Mouse (Mus musculus): ENCODE data around the gene Tex28. TPM values are rescaled to one million over a fixed set of nuclear protein-coding genes. Genes with fewer than 3 reads are reported as not detected.
"Not testable (repeated sequence)": the region's sequence is repeated elsewhere in the genome, so short reads cannot be mapped to it uniquely, and the experiment has no call there.

The Tex28 gene
- polyA plus RNA-seq (2012; rRNA removed) = not detected in 2 replicates
- not detected in 2 replicates for polyA plus RNA-seq (2014; fragmentation: Nextera tagmentation; extraction: Ambion mirVana)

- no peaks in the 10 kb centered on the region for H3K4me1 ChIP-seq (ENCODE audit: control insufficient read depth, insufficient read depth, low read length)
- no peak for ATAC-seq (ENCODE audit: low FRiP score, low read depth)
- 83% methylated on average over 1 of the region's 1 CpGs for WGBS
Measured at GRCm38 (mm10) chrX:74167738-74168137, at the start of gene Tex28. Gene Tex28 (minus strand): TSS chrX:74167838.

DNA sequence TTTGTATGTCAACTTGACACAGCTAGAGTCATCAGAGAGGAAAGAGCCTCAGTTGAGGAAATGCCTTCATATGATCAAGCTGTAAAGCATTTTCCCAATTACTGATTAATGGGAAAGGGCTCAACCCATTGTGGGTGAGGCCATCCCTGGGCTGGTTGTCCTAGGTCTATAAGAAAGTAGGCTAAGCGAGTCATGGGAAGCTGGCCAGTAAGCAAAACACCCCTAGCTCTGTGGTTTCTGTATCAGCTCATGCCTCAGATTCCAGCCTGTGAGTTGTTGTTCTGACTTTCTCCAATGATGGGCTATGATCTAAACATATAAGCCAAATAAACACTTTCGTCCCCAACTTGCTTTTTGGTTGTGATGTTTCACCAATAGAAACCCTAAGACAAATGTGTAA is 35.9 kb upstream of the Tex28 start:
- Histone ChIP-seq H3K27ac (replicated peaks; ENCODE audit: low read depth, low read length) (no peak overlapping the region), H3K27me3 (ENCODE audit: control insufficient read depth, insufficient read depth, low read length) (no peaks in the 10 kb centered on the region), H3K9ac (ENCODE audit: low read depth, low read length, severe bottlenecking) (no peak overlapping the region), H3K9me3 (ENCODE audit: control insufficient read depth, low read length) (no peaks in the 10 kb centered on the region), H3K36me3 (ENCODE audit: control insufficient read depth, insufficient read depth, low read length) (no peaks in the 10 kb centered on the region), H3K4me1 (ENCODE audit: control insufficient read depth, insufficient read depth, low read length) (no peaks in the 10 kb centered on the region), H3K4me2 (replicated peaks; ENCODE audit: low read depth, low read length, severe bottlenecking) (no peak overlapping the region), H3K4me3 (replicated peaks; ENCODE audit: low read length) (no peak overlapping the region)
- DNase-seq (ENCODE audit: low spot score) = no peak
- no peak for ATAC-seq (ENCODE audit: low FRiP score, low read depth)
- 89% methylated on average over 2 of the region's 2 CpGs for WGBS
- no peak for TF ChIP-seq POLR2A (IDR thresholded peaks at IDR 0.05; ENCODE audit: borderline replicate concordance, extremely low read depth, insufficient read depth, insufficient read length)

More at GRCm38 (mm10) chrX:74167738-74168137, at the start of gene Tex28:
- Histone ChIP-seq H3K27me3 (ENCODE audit: control insufficient read depth, insufficient read depth, low read length) (no peaks in the 10 kb centered on the region), H3K4me3 (replicated peaks; ENCODE audit: low read length) (no peak within 1 kb of the TSS), H3K4me2 (replicated peaks; ENCODE audit: low read depth, low read length, severe bottlenecking) (no peak within 1 kb of the TSS), H3K9me3 (ENCODE audit: control insufficient read depth, low read length) (no peaks in the 10 kb centered on the region), H3K9ac (ENCODE audit: low read depth, low read length, severe bottlenecking) (no peak within 1 kb of the TSS), H3K27ac (replicated peaks; ENCODE audit: low read depth, low read length) (no peak within 1 kb of the TSS), H3K36me3 (ENCODE audit: control insufficient read depth, insufficient read depth, low read length) (no peaks in the 10 kb centered on the region)
- no peak for DNase-seq (ENCODE audit: low spot score)
- no peak for TF ChIP-seq POLR2A (IDR thresholded peaks at IDR 0.05; ENCODE audit: borderline replicate concordance, extremely low read depth, insufficient read depth, insufficient read length)

- ATAC-seq (ENCODE audit: low FRiP score, low read depth) (no peak), DNase-seq (ENCODE audit: low spot score) (no peak)
- Histone ChIP-seq H3K4me2 (replicated peaks; ENCODE audit: low read depth, low read length, severe bottlenecking) (no peak within 1 kb of the TSS), H3K36me3 (ENCODE audit: control insufficient read depth, insufficient read depth, low read length) (no peaks in the 10 kb centered on the region), H3K9ac (ENCODE audit: low read depth, low read length, severe bottlenecking) (no peak within 1 kb of the TSS), H3K9me3 (ENCODE audit: control insufficient read depth, low read length) (no peaks in the 10 kb centered on the region), H3K4me3 (replicated peaks; ENCODE audit: low read length) (no peak within 1 kb of the TSS), H3K27ac (replicated peaks; ENCODE audit: low read depth, low read length) (no peak within 1 kb of the TSS), H3K27me3 (ENCODE audit: control insufficient read depth, insufficient read depth, low read length) (no peaks in the 10 kb centered on the region), H3K4me1 (ENCODE audit: control insufficient read depth, insufficient read depth, low read length) (no peaks in the 10 kb centered on the region)
- WGBS = 90% methylated on average over 17 of the region's 17 CpGs
- TF ChIP-seq POLR2A (IDR thresholded peaks at IDR 0.05; ENCODE audit: borderline replicate concordance, extremely low read depth, insufficient read depth, insufficient read length) = no peak
Measured at GRCm38 (mm10) chrX:74176959-74177358, 9.3 kb upstream of the Tex28 start, which contains the start of gene Tktl1. Gene Tktl1 (plus strand): TSS chrX:74177259.

GRCm38 (mm10) chrX:74135263-74135662 is 32.4 kb downstream of the Tex28 start, which contains the start of gene Mecp2:
Gene Mecp2 (minus strand): TSS chrX:74135363.
- H3K27me3 ChIP-seq (ENCODE audit: control insufficient read depth, insufficient read depth, low read length); DNase-seq (ENCODE audit: low spot score); ATAC-seq (ENCODE audit: low FRiP score, low read depth); H3K9me3 ChIP-seq (ENCODE audit: control insufficient read depth, low read length); H3K9ac ChIP-seq (ENCODE audit: low read depth, low read length, severe bottlenecking); H3K4me1 ChIP-seq (ENCODE audit: control insufficient read depth, insufficient read depth, low read length); H3K27ac ChIP-seq (replicated peaks; ENCODE audit: low read depth, low read length); H3K4me3 ChIP-seq (replicated peaks; ENCODE audit: low read length); H3K4me2 ChIP-seq (replicated peaks; ENCODE audit: low read depth, low read length, severe bottlenecking); H3K36me3 ChIP-seq (ENCODE audit: control insufficient read depth, insufficient read depth, low read length): not testable (repeated sequence)
- WGBS = 38% methylated on average over 1 of the region's 1 CpGs

DNA sequence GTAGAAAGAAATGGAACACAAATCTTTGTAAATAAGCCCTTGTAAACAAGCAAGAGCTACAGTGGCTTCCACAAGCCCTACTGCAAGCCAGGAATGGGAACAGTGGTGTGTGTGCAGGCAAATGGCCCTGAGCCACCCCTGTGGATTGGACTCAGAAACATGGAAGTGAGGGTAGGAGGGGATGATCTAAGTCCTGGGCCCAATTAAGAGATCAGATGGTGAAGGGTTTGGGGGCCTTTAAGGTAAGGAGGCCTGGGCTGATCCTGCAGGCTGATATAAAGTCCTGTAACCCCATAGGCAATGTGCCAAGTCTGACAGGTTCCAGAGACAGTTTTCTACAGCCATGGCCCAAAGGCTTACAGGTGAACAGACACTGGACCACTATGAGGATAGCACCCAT is 40.5 kb downstream of the Tex28 start, which contains the start of gene Opn1mw:
Opn1mw (plus strand) TSS at position 301 of the 400 bp plus-strand sequence.
- Histone ChIP-seq H3K27ac (replicated peaks; ENCODE audit: low read depth, low read length) (no peak within 1 kb of the TSS), H3K9me3 (ENCODE audit: control insufficient read depth, low read length) (no peaks in the 10 kb centered on the region), H3K4me3 (replicated peaks; ENCODE audit: low read length) (no peak within 1 kb of the TSS), H3K9ac (ENCODE audit: low read depth, low read length, severe bottlenecking) (no peak within 1 kb of the TSS), H3K4me1 (ENCODE audit: control insufficient read depth, insufficient read depth, low read length) (no peaks in the 10 kb centered on the region), H3K36me3 (ENCODE audit: control insufficient read depth, insufficient read depth, low read length) (no peaks in the 10 kb centered on the region), H3K27me3 (ENCODE audit: control insufficient read depth, insufficient read depth, low read length) (no peaks in the 10 kb centered on the region), H3K4me2 (replicated peaks; ENCODE audit: low read depth, low read length, severe bottlenecking) (no peak within 1 kb of the TSS)
- TF ChIP-seq POLR2A (IDR thresholded peaks at IDR 0.05; ENCODE audit: borderline replicate concordance, extremely low read depth, insufficient read depth, insufficient read length) = no peak
- DNase-seq (ENCODE audit: low spot score) (no peak), ATAC-seq (ENCODE audit: low FRiP score, low read depth) (no peak)

GRCm38 (mm10) chrX:74124975-74125374 is 42.7 kb downstream of the Tex28 start:
- Histone ChIP-seq H3K4me1 (ENCODE audit: control insufficient read depth, insufficient read depth, low read length) (no peaks in the 10 kb centered on the region), H3K9ac (ENCODE audit: low read depth, low read length, severe bottlenecking) (no peak overlapping the region), H3K36me3 (ENCODE audit: control insufficient read depth, insufficient read depth, low read length) (no peaks in the 10 kb centered on the region), H3K4me3 (replicated peaks; ENCODE audit: low read length) (no peak overlapping the region), H3K9me3 (ENCODE audit: control insufficient read depth, low read length) (no peaks in the 10 kb centered on the region), H3K27ac (replicated peaks; ENCODE audit: low read depth, low read length) (no peak overlapping the region), H3K27me3 (ENCODE audit: control insufficient read depth, insufficient read depth, low read length) (no peaks in the 10 kb centered on the region), H3K4me2 (replicated peaks; ENCODE audit: low read depth, low read length, severe bottlenecking) (no peak overlapping the region)
- ATAC-seq (ENCODE audit: low FRiP score, low read depth) (no peak), DNase-seq (ENCODE audit: low spot score) (no peak)
- no peak for TF ChIP-seq POLR2A (IDR thresholded peaks at IDR 0.05; ENCODE audit: borderline replicate concordance, extremely low read depth, insufficient read depth, insufficient read length)
- WGBS = 56% methylated on average over 2 of the region's 2 CpGs
